Mouse (Mus musculus) heart, postnatal 36 days (tissue): ENCODE data around the gene Fer. TPM values are rescaled to one million over a fixed set of nuclear protein-coding genes. Genes with fewer than 3 reads are reported as not detected.
A peak's percentile ranks its signal among the peaks of the same experiment; 100 is the strongest.

Source experiments
- DNase-seq, 2 experiments: peaks; one replicate each; pipeline ENCODE4 v3.0.0; 2021 to 2022
- intact Hi-C: fragments of 180-260 bp; cut with DNase I; formaldehyde crosslinking; loops from one replicate; pipeline ENCODE4 v1.15.1; 2025
- total RNA-seq, 2 experiments: library from RNA; stranded (reverse); gene quantifications; 2 replicates each; pipeline ENCODE4 v1.2.3; 2021

Gene Fer
- total RNA-seq, 2 experiments from 2014 or later: 17.8 to 19.2 TPM

GRCm38 (mm10) chr17:63863647-63864149 is 836 bp downstream of the Fer start, which contains the start of gene A930002H24Rik:
TSS of gene A930002H24Rik (minus strand) at chr17:63863791.
- intact Hi-C loops: loop anchor here (5.0 kb wide), 2 partner anchors 64 to 469 kb away; partner anchors contain the start of gene Pja2
- peak; percentile 99 for DNase-seq

- intact Hi-C loops: loop anchor here (5.0 kb wide), 2 partner anchors 63 to 468 kb away; partner anchors contain the start of gene Pja2
- DNase-seq: peak in 1 of 2 experiments; percentile 53
These were observed 1.3 kb downstream of the Fer start for GRCm38 (mm10) chr17:63864171-63864571.

GRCm38 (mm10) chr17:63871773-63872172 is 8.9 kb downstream of the Fer start:
- no peak for DNase-seq
- intact Hi-C loops: no loop called here

- intact Hi-C loops: no loop called here
- DNase-seq: no peak
These were observed 16.0 kb downstream of the Fer start for GRCm38 (mm10) chr17:63878889-63879288.

- no peak for DNase-seq
- intact Hi-C loops: no loop called here
These were observed 17.1 kb downstream of the Fer start for GRCm38 (mm10) chr17:63880009-63880408.

- DNase-seq: no peak
- intact Hi-C loops: no loop called here
These were observed 24.1 kb downstream of the Fer start for GRCm38 (mm10) chr17:63886988-63887387.

- intact Hi-C loops: no loop called here
- no peak for DNase-seq
These were observed 27.7 kb downstream of the Fer start for GRCm38 (mm10) chr17:63890611-63891010.

- no peak for DNase-seq
- intact Hi-C loops: no loop called here
These were observed 33.0 kb downstream of the Fer start for GRCm38 (mm10) chr17:63895829-63896228.

- intact Hi-C loops: no loop called here
- DNase-seq: no peak
These were observed 34.2 kb downstream of the Fer start for GRCm38 (mm10) chr17:63897050-63897449.

- intact Hi-C loops: loop anchor here (5.0 kb wide), 1 partner anchor 102 kb away; no protein-coding TSS in a partner anchor
- no peak for DNase-seq
These were observed 46.4 kb downstream of the Fer start for GRCm38 (mm10) chr17:63909297-63909696.

- intact Hi-C loops: no loop called here
- DNase-seq: no peak
These were observed 58.8 kb downstream of the Fer start for GRCm38 (mm10) chr17:63921601-63922203.

GRCm38 (mm10) chr17:63925581-63925980 is 62.7 kb downstream of the Fer start:
- peak in 1 of 2 experiments; percentile 18 for DNase-seq
- intact Hi-C loops: loop anchor here (5.0 kb wide), 1 partner anchor 63 kb away; the partner anchor contains the start of genes A930002H24Rik and Fer

GRCm38 (mm10) chr17:63930634-63931033 is 67.8 kb downstream of the Fer start:
- intact Hi-C loops: loop anchor here (10.0 kb wide), 1 partner anchor 246 kb away; no protein-coding TSS in a partner anchor
- DNase-seq: no peak

- intact Hi-C loops: loop anchor here (10.0 kb wide), 1 partner anchor 247 kb away; no protein-coding TSS in a partner anchor
- DNase-seq: no peak
These were observed 68.7 kb downstream of the Fer start for GRCm38 (mm10) chr17:63931556-63931955.

GRCm38 (mm10) chr17:63935408-63935807 is 72.5 kb downstream of the Fer start:
- intact Hi-C loops: loop anchor here (10.0 kb wide), 1 partner anchor 251 kb away; no protein-coding TSS in a partner anchor
- no peak for DNase-seq

- intact Hi-C loops: loop anchor here (10.0 kb wide), 1 partner anchor 253 kb away; no protein-coding TSS in a partner anchor
- no peak for DNase-seq
These were observed 75.0 kb downstream of the Fer start for GRCm38 (mm10) chr17:63937886-63938285.

GRCm38 (mm10) chr17:63946772-63947171 is 83.9 kb downstream of the Fer start:
- intact Hi-C loops: no loop called here
- no peak for DNase-seq

- intact Hi-C loops: no loop called here
- no peak for DNase-seq
These were observed 85.9 kb downstream of the Fer start for GRCm38 (mm10) chr17:63948811-63949210.

GRCm38 (mm10) chr17:63951436-63951835 is 88.6 kb downstream of the Fer start:
- intact Hi-C loops: loop anchor here (2.0 to 10.0 kb wide), 2 partner anchors 147 to 423 kb away; no protein-coding TSS in a partner anchor
- no peak for DNase-seq

GRCm38 (mm10) chr17:63967091-63967490 is 104.2 kb downstream of the Fer start:
- intact Hi-C loops: no loop called here
- DNase-seq: no peak

- intact Hi-C loops: no loop called here
- DNase-seq: peak in 1 of 2 experiments; percentile 9
These were observed 106.6 kb downstream of the Fer start for GRCm38 (mm10) chr17:63969448-63969847.

GRCm38 (mm10) chr17:63970239-63970638 is 107.4 kb downstream of the Fer start:
- no peak for DNase-seq
- intact Hi-C loops: no loop called here
